Mouse (Mus musculus): ENCODE measurements at regions not wholly inside any gene's neighbourhood (a gene's known extent, or its start where the extent isn't known, plus 50 kb on each side); places are given as distances from the start of the nearest gene placed in this dataset.

DNA sequence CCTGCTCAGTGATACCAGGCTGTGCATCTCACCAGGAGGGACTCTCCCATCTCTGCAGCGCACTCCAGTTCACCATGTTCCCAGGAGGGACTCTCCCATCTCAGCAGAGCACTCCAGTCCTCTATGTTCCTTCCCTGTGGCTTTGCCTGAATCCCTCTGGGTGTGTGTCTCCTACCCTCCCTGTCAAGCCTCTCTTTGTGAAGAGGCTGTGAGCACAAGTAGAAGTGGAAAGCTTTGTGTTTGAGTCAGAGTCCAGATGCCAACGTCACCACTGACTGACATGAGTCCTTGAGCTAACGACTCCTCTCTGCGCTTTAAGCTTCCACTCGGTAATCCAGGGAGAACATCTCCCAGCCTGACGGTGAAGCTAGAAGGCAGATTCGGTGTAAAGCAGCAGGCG lies 583.5 kb downstream of the Zfp706 start:
- no peak for TF ChIP-seq EP300 (IDR thresholded peaks at IDR 0.05; ENCODE audit: low read depth)
- no peak for TF ChIP-seq CTCF (IDR thresholded peaks at IDR 0.05; ENCODE audit: low read depth)
